Mouse (Mus musculus) kidney, postnatal 0 days (tissue): ENCODE measurements at regions not wholly inside any gene's neighbourhood (a gene's known extent, or its start where the extent isn't known, plus 50 kb on each side); places are given as distances from the start of the nearest gene placed in this dataset.

Source experiments
- ATAC-seq: fragments of 200-750 bp; cut with Nextera tagmentation; replicated peaks from 2 replicates; pipeline ENCODE4 v1.8.0; 2017; ENCODE audit warnings: low read depth, moderate number of reproducible peaks, moderate TSS enrichment, moderate library complexity; ENCODE audit not compliant: low FRiP score
- DNase-seq: peaks from one replicate; pipeline ENCODE4 v3.0.0-alpha.2; 2016; ENCODE audit warnings: low spot score
- H3K27ac ChIP-seq: fragments of 300-500 bp; sonication (generic); 2 replicates; pipeline ENCODE4 v1.5.1; 2014; ENCODE audit warnings: mild to moderate bottlenecking
- H3K27me3 ChIP-seq: fragments of 300-500 bp; sonication (generic); 2 replicates; pipeline ENCODE4 v1.6.1; 2014; ENCODE audit warnings: low read length, mixed read lengths; ENCODE audit not compliant: insufficient read depth
- H3K36me3 ChIP-seq: fragments of 300-500 bp; sonication (generic); 2 replicates; pipeline ENCODE4 v1.6.1; 2014; ENCODE audit warnings: low read length, mixed read lengths; ENCODE audit not compliant: insufficient read depth
- H3K4me1 ChIP-seq: fragments of 300-500 bp; sonication (generic); replicated peaks from 2 replicates; pipeline ENCODE4 v1.6.1; 2014; ENCODE audit warnings: antibody characterized with exemption, low read length, mixed read lengths; ENCODE audit not compliant: insufficient read depth
- H3K4me2 ChIP-seq: fragments of 300-500 bp; sonication (generic); 2 replicates; pipeline ENCODE4 v1.6.1; 2014; ENCODE audit warnings: mild to moderate bottlenecking, low read length, moderate library complexity, mixed read lengths
- H3K4me3 ChIP-seq: fragments of 300-500 bp; sonication (generic); replicated peaks from 2 replicates; pipeline ENCODE4 v1.5.1; 2014; ENCODE audit warnings: low read depth, low read length
- H3K9ac ChIP-seq: fragments of 300-500 bp; sonication (generic); 2 replicates; pipeline ENCODE4 v1.6.1; 2014; ENCODE audit warnings: low read depth, low read length
- H3K9me3 ChIP-seq: fragments of 300-500 bp; sonication (generic); replicated peaks from 2 replicates; pipeline ENCODE4 v1.6.1; 2016; ENCODE audit warnings: low read length, inconsistent platforms, mixed read lengths
- CTCF ChIP-seq: IDR thresholded peaks from 2 replicates; pipeline ENCODE4 v1.5.1; 2016; ENCODE audit warnings: antibody characterized with exemption, low read depth, mild to moderate bottlenecking, moderate library complexity
- WGBS: fragments of 180-500 bp; shearing (Covaris S2); extraction: QIAGEN DNeasy Blood & Tissue Kit; methylation state at CpG from one replicate; pipeline ENCODE4 v1.1.7; 2014; 5-methylcytosine and 5-hydroxymethylcytosine counted together

DNA sequence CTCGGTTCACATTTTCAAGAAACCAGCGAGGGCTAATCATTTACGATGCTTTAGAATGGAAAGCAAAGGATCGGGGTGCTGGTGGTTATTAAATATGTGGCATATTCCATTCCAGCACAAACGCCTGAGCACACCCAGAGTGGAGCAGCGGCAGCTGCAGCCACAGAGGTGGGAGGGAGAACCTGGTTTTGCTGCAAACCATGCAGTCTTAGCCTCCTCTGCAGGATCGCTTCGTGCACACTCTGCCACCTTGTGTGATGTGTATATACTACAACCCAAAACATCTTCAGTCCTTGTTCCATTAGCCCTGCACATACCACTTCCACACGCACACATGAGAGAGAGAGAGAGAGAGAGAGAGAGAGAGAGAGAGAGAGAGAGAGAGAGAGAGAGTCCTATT lies 321.7 kb upstream of the Map3k7 start:
- H3K4me2 ChIP-seq, result peak overlapping the region; percentile 28; the same call in 1 of the 2 replicates
- no peak overlapping the region for H3K4me3 ChIP-seq
- H3K9ac ChIP-seq, result no peak overlapping the region
- ATAC-seq, result peak; percentile 85
- DNase-seq, result peak; percentile 88
- peak; percentile 72 for TF ChIP-seq CTCF
- H3K4me1 ChIP-seq, result peaks cover 4% of the 10 kb centered on the region
- H3K36me3 ChIP-seq, result no peaks in the 10 kb centered on the region
- no peak overlapping the region for H3K27ac ChIP-seq
- 40% methylated on average over 9 of the region's 9 CpGs for WGBS
- H3K27me3 ChIP-seq, result no peaks in the 10 kb centered on the region
- no peaks in the 10 kb centered on the region for H3K9me3 ChIP-seq

DNA sequence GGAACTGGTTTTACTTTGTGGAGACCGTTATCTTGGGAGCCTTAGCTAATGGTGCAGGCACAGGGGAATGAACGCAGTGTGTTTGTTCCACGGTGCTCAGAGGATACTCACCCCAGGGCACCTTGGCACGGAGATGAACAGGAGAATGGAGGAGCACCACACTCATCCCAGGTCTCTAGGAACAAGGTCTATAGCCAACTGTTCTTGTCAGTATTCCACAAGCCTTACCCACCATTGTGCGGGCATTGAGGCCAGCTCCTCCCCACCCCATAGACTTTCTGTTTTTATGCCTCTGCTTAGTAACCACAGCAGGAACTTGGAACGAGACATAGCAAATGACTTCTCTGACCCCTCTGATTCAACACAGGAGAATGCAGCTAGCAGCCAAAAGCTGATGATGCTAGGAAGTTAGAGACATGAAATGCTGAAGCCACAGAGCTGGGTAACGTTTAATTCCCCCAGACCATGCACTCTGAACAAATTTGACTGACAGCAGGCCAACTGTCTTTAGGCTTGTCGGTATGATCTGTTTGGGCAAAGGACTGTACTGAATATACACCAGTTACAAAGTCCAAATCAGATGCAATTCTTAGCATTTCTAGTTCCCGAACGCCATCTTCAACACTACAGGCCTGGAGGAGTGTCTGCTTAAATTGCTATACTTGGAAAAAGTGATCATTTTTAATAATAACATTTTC lies 321.2 kb upstream of the Map3k7 start:
- no peaks in the 10 kb centered on the region for H3K36me3 ChIP-seq
- no peak overlapping the region for H3K9ac ChIP-seq
- DNase-seq (peak; percentile 71), ATAC-seq (peak; percentile 55)
- H3K27me3 ChIP-seq, result no peaks in the 10 kb centered on the region
- no peak for TF ChIP-seq CTCF
- peak overlapping the region; percentile 28; the same call in 1 of the 2 replicates for H3K4me2 ChIP-seq
- H3K27ac ChIP-seq, result no peak overlapping the region
- peaks cover 4% of the 10 kb centered on the region for H3K4me1 ChIP-seq
- H3K4me3 ChIP-seq, result no peak overlapping the region
- H3K9me3 ChIP-seq, result no peaks in the 10 kb centered on the region
- 50% methylated on average over 10 of the region's 10 CpGs for WGBS

DNA sequence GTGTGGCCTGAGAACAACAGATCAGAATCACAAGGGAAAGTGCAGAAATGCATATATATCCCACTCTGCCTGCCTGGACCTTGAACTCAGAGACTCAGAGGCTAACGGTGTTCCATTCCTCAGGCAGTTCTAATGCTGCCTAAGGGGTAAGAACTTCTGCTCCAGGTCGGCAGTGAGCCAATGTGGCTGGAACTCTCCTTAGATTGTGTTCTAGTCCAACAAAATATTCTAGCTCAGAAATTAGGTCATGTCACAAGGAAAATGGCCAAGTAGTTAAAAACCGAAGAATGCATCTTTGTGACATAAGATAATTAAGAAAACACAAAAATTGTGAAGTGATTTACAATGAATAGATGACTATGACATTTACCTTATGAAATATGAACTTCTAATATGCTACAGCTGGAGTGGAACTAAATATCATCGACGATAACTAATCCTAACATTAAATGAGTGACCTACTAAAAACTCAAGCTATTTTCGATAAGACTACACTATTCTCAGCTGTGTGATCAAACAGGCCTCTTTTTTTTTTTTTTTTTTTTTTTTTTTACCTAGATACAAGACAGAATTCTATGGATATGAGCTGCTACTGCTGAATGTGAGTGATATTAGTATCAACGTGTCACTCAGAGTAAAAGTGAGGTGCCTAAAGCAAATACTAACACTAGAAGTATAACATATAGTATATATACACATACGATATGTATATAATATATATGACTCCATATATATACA lies 315.1 kb upstream of the Map3k7 start:
- TF ChIP-seq CTCF, result no peak
- DNase-seq, result no peak
- Histone ChIP-seq H3K9me3 (no peaks in the 10 kb centered on the region), H3K4me2 (no peak overlapping the region), H3K36me3 (no peaks in the 10 kb centered on the region), H3K9ac (no peak overlapping the region), H3K27me3 (no peaks in the 10 kb centered on the region), H3K4me3 (no peak overlapping the region), H3K4me1 (no peaks in the 10 kb centered on the region), H3K27ac (no peak overlapping the region)
- 79% methylated on average over 8 of the region's 8 CpGs for WGBS
- ATAC-seq, result no peak

DNA sequence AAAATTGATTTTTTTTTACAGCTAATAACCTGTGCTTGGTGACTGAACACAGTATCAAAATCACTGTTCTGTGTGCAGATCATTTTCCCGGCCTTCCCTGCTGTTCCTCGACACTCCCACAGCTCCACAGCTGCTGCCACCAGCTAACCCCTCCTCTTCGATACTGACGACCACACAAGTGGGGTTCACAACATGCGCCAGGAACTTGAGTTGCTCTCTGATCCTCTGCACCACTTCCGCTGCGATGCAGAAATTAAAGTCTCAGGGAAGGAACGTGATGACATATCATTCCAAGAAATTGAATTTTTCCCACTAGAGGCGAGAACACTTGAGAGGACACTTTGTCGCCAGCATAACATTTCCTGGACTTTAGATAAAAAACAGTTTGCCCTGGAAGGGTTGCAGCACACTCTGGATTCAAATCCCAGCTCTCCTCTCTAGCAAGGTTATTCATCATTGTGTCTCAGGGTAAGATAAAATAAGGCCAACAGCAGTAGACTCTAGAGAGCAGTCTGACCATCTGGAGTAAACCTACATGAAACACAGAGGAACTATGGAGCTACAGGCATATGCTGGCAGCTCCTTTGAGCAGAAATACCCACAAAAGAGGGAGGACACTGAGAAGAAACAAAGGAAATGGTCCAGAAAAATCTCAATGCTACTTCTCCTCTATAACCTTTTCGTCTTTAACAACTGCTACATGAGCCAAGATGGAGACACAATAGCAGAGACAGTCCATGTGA lies 308.4 kb upstream of the Map3k7 start:
- Histone ChIP-seq H3K27ac (no peak overlapping the region), H3K9ac (no peak overlapping the region), H3K4me2 (no peak overlapping the region), H3K36me3 (no peaks in the 10 kb centered on the region), H3K4me1 (no peaks in the 10 kb centered on the region), H3K27me3 (no peaks in the 10 kb centered on the region), H3K9me3 (no peaks in the 10 kb centered on the region), H3K4me3 (no peak overlapping the region)
- 49% methylated on average over 11 of the region's 11 CpGs for whole genome bisulfite sequencing
- ATAC-seq (no peak), DNase-seq (peak; percentile 66)
- no peak for TF ChIP-seq CTCF

DNA sequence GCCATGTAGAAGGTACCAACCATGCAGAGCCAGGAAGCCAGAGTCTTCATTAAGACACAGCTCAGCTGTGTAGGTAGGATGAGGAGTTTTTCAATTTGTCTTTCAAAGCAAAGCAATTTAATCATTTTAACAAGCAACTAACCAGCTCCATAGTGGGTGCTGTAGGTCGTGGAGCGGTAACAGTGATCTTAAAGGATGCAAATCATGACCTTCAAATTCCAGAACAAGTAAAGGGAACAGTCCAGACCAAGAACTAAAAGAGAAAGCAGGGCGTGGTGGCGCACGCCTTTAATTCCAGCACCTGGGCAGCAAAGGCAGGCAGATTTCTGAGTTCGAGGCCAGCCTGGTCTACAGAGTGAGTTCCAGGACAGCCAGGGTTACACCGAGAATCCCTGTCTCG lies 307.8 kb upstream of the Map3k7 start:
- no peak for TF ChIP-seq CTCF
- H3K4me3 ChIP-seq, result no peak overlapping the region
- DNase-seq (no peak), ATAC-seq (no peak)
- H3K4me1 ChIP-seq, result no peaks in the 10 kb centered on the region
- no peak overlapping the region for H3K9ac ChIP-seq
- no peaks in the 10 kb centered on the region for H3K36me3 ChIP-seq
- H3K27ac ChIP-seq, result no peak overlapping the region
- H3K9me3 ChIP-seq, result no peaks in the 10 kb centered on the region
- no peaks in the 10 kb centered on the region for H3K27me3 ChIP-seq
- WGBS, result 91% methylated on average over 8 of the region's 8 CpGs
- H3K4me2 ChIP-seq, result no peak overlapping the region

DNA sequence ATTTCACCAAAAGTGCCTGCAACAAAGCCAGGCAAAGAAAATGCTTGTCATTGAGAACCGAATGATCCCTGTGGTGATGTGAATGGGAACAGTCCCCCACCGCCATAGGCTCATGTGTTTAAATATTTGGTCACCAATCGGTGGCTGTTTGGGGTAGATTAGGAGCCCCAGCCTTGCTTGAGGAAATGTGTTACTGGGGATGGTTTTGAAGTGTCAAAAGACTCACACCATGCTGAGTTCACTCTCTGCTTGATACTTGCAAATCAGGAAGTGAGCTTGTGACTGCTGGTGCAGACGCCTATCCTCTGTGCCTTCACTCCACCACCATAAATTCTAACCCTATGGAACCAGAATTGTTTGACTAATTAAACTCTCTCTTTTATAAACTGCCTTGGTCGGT lies 305.1 kb upstream of the Map3k7 start:
- H3K27me3 ChIP-seq, result no peaks in the 10 kb centered on the region
- H3K4me3 ChIP-seq, result no peak overlapping the region
- 75% methylated on average over 5 of the region's 5 CpGs for WGBS
- no peaks in the 10 kb centered on the region for H3K36me3 ChIP-seq
- ATAC-seq, result no peak
- TF ChIP-seq CTCF, result no peak
- no peaks in the 10 kb centered on the region for H3K4me1 ChIP-seq
- H3K4me2 ChIP-seq, result no peak overlapping the region
- DNase-seq, result no peak
- H3K9ac ChIP-seq, result no peak overlapping the region
- no peak overlapping the region for H3K27ac ChIP-seq
- no peaks in the 10 kb centered on the region for H3K9me3 ChIP-seq
